Mouse (Mus musculus) embryonic fibroblast, embryonic 13.5 days (primary cell): ENCODE data around the gene Dock4.

Experiments
- CTCF ChIP-seq: IDR thresholded peaks from 2 replicates; pipeline ENCODE4 v1.5.1; 2011; ENCODE audit warnings: mild to moderate bottlenecking, control low read depth, low read length, moderate library complexity, borderline replicate concordance; ENCODE audit not compliant: insufficient read depth
- POLR2A ChIP-seq: IDR thresholded peaks from 2 replicates; pipeline ENCODE4 v1.6.1; 2011; ENCODE audit warnings: low read depth, mild to moderate bottlenecking, control low read depth, low read length, moderate library complexity

- no peak for TF ChIP-seq CTCF
- no peak for TF ChIP-seq POLR2A
Measured at GRCm38 (mm10) chr12:40854705-40855367, 409.1 kb downstream of the Dock4 start.
